Mouse (Mus musculus) liver, postnatal 0 days (tissue): ENCODE measurements around the gene Gm20388.

Experiments used
- CTCF ChIP-seq: sonication (generic); IDR thresholded peaks from 2 replicates; pipeline ENCODE4 v1.5.1; 2016; ENCODE audit warnings: antibody characterized with exemption, low read depth
- EP300 ChIP-seq: IDR thresholded peaks from 2 replicates; pipeline ENCODE4 v1.6.1; 2016; ENCODE audit warnings: antibody characterized with exemption, low read depth, mild to moderate bottlenecking

DNA sequence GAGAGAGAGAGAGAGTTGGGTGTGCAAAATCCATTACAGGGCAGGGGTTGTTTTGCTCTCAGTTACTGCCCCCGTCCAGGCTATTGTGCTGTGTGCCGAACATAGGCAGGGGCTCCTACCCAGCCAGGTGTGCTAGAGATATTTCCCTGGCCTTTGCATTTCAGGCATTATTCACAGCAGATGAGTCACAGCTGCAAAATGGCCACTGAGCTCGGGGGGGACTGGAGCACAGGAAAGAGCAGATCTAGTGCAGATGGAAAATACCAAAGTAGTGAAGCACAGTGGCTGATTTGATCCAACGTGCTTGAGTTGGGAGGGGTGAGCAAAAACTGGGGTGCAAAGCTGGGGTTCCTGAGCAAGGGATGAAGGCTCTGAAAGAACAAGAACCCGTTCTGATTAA, 210.3 kb downstream of the Gm20388 start:
- TF ChIP-seq CTCF (no peak), EP300 (no peak)
